Mouse (Mus musculus) kidney, postnatal 0 days (tissue): ENCODE measurements around the gene Aqp9. TPM values are rescaled to one million over a fixed set of nuclear protein-coding genes. Genes with fewer than 3 reads are reported as not detected.

Experiments
- ATAC-seq: fragments of 200-750 bp; cut with Nextera tagmentation; replicated peaks from 2 replicates; pipeline ENCODE4 v1.8.0; 2017; ENCODE audit warnings: low read depth, moderate number of reproducible peaks, moderate TSS enrichment, moderate library complexity; ENCODE audit not compliant: low FRiP score
- DNase-seq: peaks from one replicate; pipeline ENCODE4 v3.0.0-alpha.2; 2016; ENCODE audit warnings: low spot score
- H3K27ac ChIP-seq: fragments of 300-500 bp; sonication (generic); 2 replicates; pipeline ENCODE4 v1.5.1; 2014; ENCODE audit warnings: mild to moderate bottlenecking
- H3K27me3 ChIP-seq: fragments of 300-500 bp; sonication (generic); 2 replicates; pipeline ENCODE4 v1.6.1; 2014; ENCODE audit warnings: low read length, mixed read lengths; ENCODE audit not compliant: insufficient read depth
- H3K36me3 ChIP-seq: fragments of 300-500 bp; sonication (generic); 2 replicates; pipeline ENCODE4 v1.6.1; 2014; ENCODE audit warnings: low read length, mixed read lengths; ENCODE audit not compliant: insufficient read depth
- H3K4me1 ChIP-seq: fragments of 300-500 bp; sonication (generic); replicated peaks from 2 replicates; pipeline ENCODE4 v1.6.1; 2014; ENCODE audit warnings: antibody characterized with exemption, low read length, mixed read lengths; ENCODE audit not compliant: insufficient read depth
- H3K4me2 ChIP-seq: fragments of 300-500 bp; sonication (generic); 2 replicates; pipeline ENCODE4 v1.6.1; 2014; ENCODE audit warnings: mild to moderate bottlenecking, low read length, moderate library complexity, mixed read lengths
- H3K4me3 ChIP-seq: fragments of 300-500 bp; sonication (generic); replicated peaks from 2 replicates; pipeline ENCODE4 v1.5.1; 2014; ENCODE audit warnings: low read depth, low read length
- H3K9ac ChIP-seq: fragments of 300-500 bp; sonication (generic); 2 replicates; pipeline ENCODE4 v1.6.1; 2014; ENCODE audit warnings: low read depth, low read length
- H3K9me3 ChIP-seq: fragments of 300-500 bp; sonication (generic); replicated peaks from 2 replicates; pipeline ENCODE4 v1.6.1; 2016; ENCODE audit warnings: low read length, inconsistent platforms, mixed read lengths
- CTCF ChIP-seq: IDR thresholded peaks from 2 replicates; pipeline ENCODE4 v1.5.1; 2016; ENCODE audit warnings: antibody characterized with exemption, low read depth, mild to moderate bottlenecking, moderate library complexity
- WGBS: fragments of 180-500 bp; shearing (Covaris S2); extraction: QIAGEN DNeasy Blood & Tissue Kit; methylation state at CpG from one replicate; pipeline ENCODE4 v1.1.7; 2014; 5-methylcytosine and 5-hydroxymethylcytosine counted together
- polyA plus RNA-seq: library from polyadenylated mRNA; unstranded; fragments of >200 nt; fragmentation: Nextera tagmentation; extraction: Ambion mirVana; gene quantifications from 2 replicates; pipeline ENCODE4 v1.2.1, GENCODE M21; 2015

Gene Aqp9
- polyA plus RNA-seq, 1 experiment from 2014 or later, result 0.04 TPM

- 66% methylated on average over 5 of the region's 5 CpGs for WGBS
Measured at GRCm38 (mm10) chr9:71092038-71092437, 76.4 kb downstream of the Aqp9 start.

GRCm38 (mm10) chr9:71079201-71079600 is 89.3 kb downstream of the Aqp9 start:
- 46% methylated on average over 7 of the region's 7 CpGs for WGBS
- no peak for ATAC-seq
- no peak overlapping the region for H3K4me2 ChIP-seq
- no peaks in the 10 kb centered on the region for H3K27me3 ChIP-seq
- H3K27ac ChIP-seq, result no peak overlapping the region
- no peak overlapping the region for H3K9ac ChIP-seq
- H3K9me3 ChIP-seq, result no peaks in the 10 kb centered on the region
- peak; percentile 61 for DNase-seq
- no peaks in the 10 kb centered on the region for H3K36me3 ChIP-seq
- H3K4me1 ChIP-seq, result no peaks in the 10 kb centered on the region
- TF ChIP-seq CTCF, result peak; percentile 50
- H3K4me3 ChIP-seq, result no peak overlapping the region

More at GRCm38 (mm10) chr9:71092038-71092437, 76.4 kb downstream of the Aqp9 start:
- peak; percentile 80 for TF ChIP-seq CTCF
- H3K27ac ChIP-seq, result no peak overlapping the region
- H3K4me3 ChIP-seq, result no peak overlapping the region
- no peaks in the 10 kb centered on the region for H3K36me3 ChIP-seq
- H3K9ac ChIP-seq, result no peak overlapping the region
- H3K4me1 ChIP-seq, result no peaks in the 10 kb centered on the region
- H3K27me3 ChIP-seq, result no peaks in the 10 kb centered on the region
- no peaks in the 10 kb centered on the region for H3K9me3 ChIP-seq
- ATAC-seq (no peak), DNase-seq (peak; percentile 83)
- H3K4me2 ChIP-seq, result no peak overlapping the region

GRCm38 (mm10) chr9:71077251-71077825 is 91.1 kb downstream of the Aqp9 start:
- no peak for TF ChIP-seq CTCF
- H3K4me2 ChIP-seq, result no peak overlapping the region
- no peak overlapping the region for H3K27ac ChIP-seq
- no peak overlapping the region for H3K9ac ChIP-seq
- no peaks in the 10 kb centered on the region for H3K27me3 ChIP-seq
- H3K9me3 ChIP-seq, result no peaks in the 10 kb centered on the region
- WGBS, result 70% methylated on average over 5 of the region's 5 CpGs
- ATAC-seq, result no peak
- DNase-seq, result no peak
- no peaks in the 10 kb centered on the region for H3K36me3 ChIP-seq
- no peaks in the 10 kb centered on the region for H3K4me1 ChIP-seq
- H3K4me3 ChIP-seq, result no peak overlapping the region

GRCm38 (mm10) chr9:71076201-71076648 is 92.3 kb downstream of the Aqp9 start:
- WGBS, result 81% methylated on average over 12 of the region's 12 CpGs
- Histone ChIP-seq H3K27ac (no peak overlapping the region), H3K9me3 (no peaks in the 10 kb centered on the region), H3K36me3 (no peaks in the 10 kb centered on the region), H3K4me3 (no peak overlapping the region), H3K27me3 (no peaks in the 10 kb centered on the region), H3K4me1 (no peaks in the 10 kb centered on the region), H3K9ac (no peak overlapping the region), H3K4me2 (no peak overlapping the region)
- TF ChIP-seq CTCF, result no peak
- DNase-seq (no peak), ATAC-seq (no peak)

GRCm38 (mm10) chr9:71073831-71074230 is 94.7 kb downstream of the Aqp9 start:
- Histone ChIP-seq H3K4me2 (no peak overlapping the region), H3K27me3 (no peaks in the 10 kb centered on the region), H3K9me3 (no peaks in the 10 kb centered on the region), H3K36me3 (no peaks in the 10 kb centered on the region), H3K4me1 (no peaks in the 10 kb centered on the region), H3K4me3 (no peak overlapping the region), H3K9ac (no peak overlapping the region), H3K27ac (no peak overlapping the region)
- DNase-seq, result peak; percentile 46
- 0 out of 2 replicates have a peak, but pooled peaks have one; percentile 21 for ATAC-seq
- TF ChIP-seq CTCF, result peak; percentile 85
- 66% methylated on average over 4 of the region's 4 CpGs for WGBS

- no peak overlapping the region for H3K4me2 ChIP-seq
- no peak overlapping the region for H3K9ac ChIP-seq
- H3K4me1 ChIP-seq, result no peaks in the 10 kb centered on the region
- no peak for TF ChIP-seq CTCF
- H3K4me3 ChIP-seq, result no peak overlapping the region
- WGBS, result 55% methylated on average over 4 of the region's 4 CpGs
- ATAC-seq (no peak), DNase-seq (no peak)
- no peak overlapping the region for H3K27ac ChIP-seq
- H3K36me3 ChIP-seq, result no peaks in the 10 kb centered on the region
- no peaks in the 10 kb centered on the region for H3K9me3 ChIP-seq
- H3K27me3 ChIP-seq, result no peaks in the 10 kb centered on the region
Measured at GRCm38 (mm10) chr9:71073076-71073475, 95.4 kb downstream of the Aqp9 start.

- Histone ChIP-seq H3K27ac (no peak overlapping the region), H3K9ac (no peak overlapping the region), H3K27me3 (no peaks in the 10 kb centered on the region), H3K9me3 (no peaks in the 10 kb centered on the region), H3K4me2 (no peak overlapping the region), H3K4me3 (no peak overlapping the region), H3K4me1 (no peaks in the 10 kb centered on the region), H3K36me3 (no peaks in the 10 kb centered on the region)
- no peak for DNase-seq
- no peak for ATAC-seq
- WGBS, result 61% methylated on average over 7 of the region's 7 CpGs
- no peak for TF ChIP-seq CTCF
Measured at GRCm38 (mm10) chr9:71072502-71072901, 96.0 kb downstream of the Aqp9 start.
